In genomic region chr14:93092806-93093205, GRCm38 (mm10) we compare ENCODE assay signal across 25 mouse cellular contexts.
DNase-seq lines count a peak whose midpoint lies in the region; ATAC-seq and TF ChIP-seq lines count a peak whose summit lies in the region.
"Had no signal": no experiment of that assay in that cellular context is flagged by ENCODE, and none has a peak within 500 bp of the region (broad histone marks: within the 10 kb centered on the region; RNA-seq: fewer than 3 reads in every experiment).

No protein-coding gene starts in this region.

- no peak for TF ChIP-seq CTCF in heart, postnatal 0 days (IDR thresholded peaks at IDR 0.05; ENCODE audit: low read depth)

- no peaks in the 10 kb centered on the region for H3K9me3 ChIP-seq in heart, embryonic 13.5 days
- no peaks in the 10 kb centered on the region for H3K9me3 ChIP-seq in heart, postnatal 0 days (replicated peaks; ENCODE audit: control insufficient read depth, low read length)
- H3K9me3 ChIP-seq: embryonic facial prominence, embryonic 15.5 days; forebrain, embryonic 10.5 days had no signal

- 23% methylated on average over 4 of the region's 4 CpGs for whole genome bisulfite sequencing in heart, embryonic 13.5 days
- 18% methylated on average over 4 of the region's 4 CpGs for WGBS in heart, postnatal 0 days

- peak; percentile 74 for ATAC-seq in frontal cortex, adult (ENCODE audit: low TSS enrichment)
- ATAC-seq in heart, embryonic 13.5 days (ENCODE audit: extremely low read depth, insufficient number of reproducible peaks, low FRiP score, low TSS enrichment): no peak
- ATAC-seq in heart, postnatal 0 days (ENCODE audit: insufficient read depth, low read depth): peak; percentile 86
- ATAC-seq: CD4-positive, CD25-positive, alpha-beta regulatory T cell, adult 4 months; forebrain, embryonic 14.5 days; hindbrain, embryonic 16.5 days; inflammation-experienced regulatory T-cells, adult 6 months; intestine, postnatal 0 days had no signal

- no peak overlapping the region; the same call in 1 of the 2 replicates for H3K4me2 ChIP-seq in heart, embryonic 13.5 days
- no peak overlapping the region for H3K4me2 ChIP-seq in heart, postnatal 0 days (ENCODE audit: low read depth, low read length)
- H3K4me2 ChIP-seq: embryonic facial prominence, embryonic 15.5 days had no signal

- intact Hi-C loops in heart, postnatal 14 days (cut with DNase I): no loop called here

- no peak for TF ChIP-seq EP300 in heart, postnatal 0 days (IDR thresholded peaks at IDR 0.05; ENCODE audit: low read depth)

- H3K4me3 ChIP-seq in heart, embryonic 13.5 days: no peak overlapping the region
- H3K4me3 ChIP-seq in heart, postnatal 0 days (ENCODE audit: low read depth, low read length): no peak overlapping the region
- H3K4me3 ChIP-seq: embryonic facial prominence, embryonic 15.5 days; erythroblast, embryonic 14.5 days; forebrain, embryonic 10.5 days had no signal

- H3K4me1 ChIP-seq in heart, embryonic 13.5 days: peaks cover 28% of the 10 kb centered on the region
- peaks cover 9% of the 10 kb centered on the region for H3K4me1 ChIP-seq in heart, postnatal 0 days (ENCODE audit: control insufficient read depth, insufficient read depth)
- H3K4me1 ChIP-seq: embryonic facial prominence, embryonic 15.5 days; forebrain, embryonic 10.5 days had no signal

- DNase-seq in frontal cortex, adult 2 months (ENCODE audit: extremely low spot score in 1 of 2, low spot score in 1 of 2): no peak
- no peak for DNase-seq in heart, adult 9 months (ENCODE audit: low spot score in 2 of 2)
- peak; percentile 55 for DNase-seq in heart, postnatal 0 days (ENCODE audit: low spot score)
- no peak for DNase-seq in heart, postnatal 14 days
- DNase-seq in kidney, postnatal 25 days: no peak
- DNase-seq: adrenal gland, adult 8-10 months; adrenal gland, postnatal 36 days; B cell, adult 2 months; cerebellum, adult 11 months; cerebellum, adult 8-10 months; cerebellum, postnatal 14 days; embryo, embryonic 11 days; gastrocnemius, postnatal 14 days; kidney, adult 8-10 months had no signal

- no peak overlapping the region for H3K9ac ChIP-seq in heart, embryonic 13.5 days
- H3K9ac ChIP-seq in heart, postnatal 0 days (replicated peaks; ENCODE audit: low read depth, low read length): no peak overlapping the region
- H3K9ac ChIP-seq: embryonic facial prominence, embryonic 15.5 days had no signal

- H3K36me3 ChIP-seq in heart, embryonic 13.5 days: no peaks in the 10 kb centered on the region
- no peaks in the 10 kb centered on the region for H3K36me3 ChIP-seq in heart, postnatal 0 days (replicated peaks; ENCODE audit: control insufficient read depth, insufficient read depth, low read length)
- H3K36me3 ChIP-seq: embryonic facial prominence, embryonic 15.5 days; forebrain, embryonic 10.5 days; G1E had no signal

- no peaks in the 10 kb centered on the region for H3K27me3 ChIP-seq in heart, embryonic 13.5 days (replicated peaks)
- no peaks in the 10 kb centered on the region for H3K27me3 ChIP-seq in heart, postnatal 0 days (ENCODE audit: control insufficient read depth, insufficient read depth, low read length)
- H3K27me3 ChIP-seq: embryonic facial prominence, embryonic 15.5 days had no signal

- H3K27ac ChIP-seq in heart, embryonic 13.5 days (replicated peaks): peak overlapping the region; percentile 78
- no peak overlapping the region for H3K27ac ChIP-seq in heart, postnatal 0 days (ENCODE audit: low read depth)
- H3K27ac ChIP-seq: embryonic facial prominence, embryonic 15.5 days had no signal
